Mouse (Mus musculus): ENCODE data around the gene Spesp1.

DNA sequence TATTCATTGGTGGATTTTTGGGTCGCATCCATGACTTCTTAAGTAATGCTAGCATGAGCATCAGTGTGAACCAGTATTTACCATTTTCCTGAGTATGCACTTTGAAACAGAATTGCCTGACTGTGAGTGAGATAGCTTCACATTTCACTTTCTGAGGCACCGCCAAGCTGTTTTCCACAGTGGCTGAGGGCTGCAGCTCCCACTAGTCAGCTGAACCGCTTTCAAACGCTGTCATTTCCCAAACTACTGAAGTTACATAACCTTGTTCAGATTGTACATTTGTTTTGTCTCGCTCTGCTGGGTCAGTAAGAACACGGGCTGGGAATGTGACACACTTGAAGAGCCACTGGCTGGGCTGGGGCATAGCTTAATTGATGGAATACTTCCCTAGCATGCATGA lies 33.5 kb upstream of the Spesp1 start:
- no peak for TF ChIP-seq CTCF (IDR thresholded peaks at IDR 0.05; ENCODE audit: control insufficient read depth, insufficient read depth, insufficient replicate concordance, low read depth, low read length)
- TF ChIP-seq POLR2A (IDR thresholded peaks at IDR 0.05; ENCODE audit: control insufficient read depth, low read depth, low read length) = no peak
